Mouse (Mus musculus): ENCODE measurements around the gene Lmo7. TPM values are rescaled to one million over a fixed set of nuclear protein-coding genes. Genes with fewer than 3 reads are reported as not detected.

Gene Lmo7
- polyA plus RNA-seq, 1 experiment from 2014 or later = 11.6 TPM

- H3K9me3 ChIP-seq (ENCODE audit: control insufficient read depth, low read length) = no peaks in the 10 kb centered on the region
- H3K4me3 ChIP-seq (ENCODE audit: low read length) = no peak overlapping the region
- no peaks in the 10 kb centered on the region for H3K36me3 ChIP-seq (ENCODE audit: control insufficient read depth, insufficient read depth, low read length)
- H3K27ac ChIP-seq (ENCODE audit: low read depth, low read length) = peak overlapping the region; percentile 38; the same call in 1 of the 2 replicates
- H3K4me1 ChIP-seq (ENCODE audit: control insufficient read depth, insufficient read depth, low read length) = peaks cover 30% of the 10 kb centered on the region
- H3K27me3 ChIP-seq (ENCODE audit: control insufficient read depth, insufficient read depth, low read length) = no peaks in the 10 kb centered on the region
- no peak overlapping the region for H3K4me2 ChIP-seq (replicated peaks; ENCODE audit: low read depth, low read length)
- no peak for ATAC-seq (ENCODE audit: low FRiP score, low TSS enrichment)
- 59% methylated on average over 5 of the region's 5 CpGs for WGBS
- H3K9ac ChIP-seq (ENCODE audit: low read depth, low read length) = no peak overlapping the region
Observed at GRCm38 (mm10) chr14:101806058-101806457, 76.3 kb downstream of the Lmo7 start.

- H3K27ac ChIP-seq (ENCODE audit: low read depth, low read length) = peak overlapping the region; percentile 38; the same call in 1 of the 2 replicates
- H3K4me2 ChIP-seq (replicated peaks; ENCODE audit: low read depth, low read length) = no peak overlapping the region
- no peaks in the 10 kb centered on the region for H3K36me3 ChIP-seq (ENCODE audit: control insufficient read depth, insufficient read depth, low read length)
- no peak overlapping the region for H3K4me3 ChIP-seq (ENCODE audit: low read length)
- no peaks in the 10 kb centered on the region for H3K27me3 ChIP-seq (ENCODE audit: control insufficient read depth, insufficient read depth, low read length)
- WGBS = 59% methylated on average over 4 of the region's 4 CpGs
- no peak; the same call in 1 of the 2 replicates for ATAC-seq (ENCODE audit: low FRiP score, low TSS enrichment)
- H3K9me3 ChIP-seq (ENCODE audit: control insufficient read depth, low read length) = no peaks in the 10 kb centered on the region
- peaks cover 30% of the 10 kb centered on the region for H3K4me1 ChIP-seq (ENCODE audit: control insufficient read depth, insufficient read depth, low read length)
- no peak overlapping the region for H3K9ac ChIP-seq (ENCODE audit: low read depth, low read length)
Observed at GRCm38 (mm10) chr14:101806607-101807006, 76.8 kb downstream of the Lmo7 start.

- 86% methylated on average over 5 of the region's 5 CpGs for WGBS
- no peaks in the 10 kb centered on the region for H3K9me3 ChIP-seq (ENCODE audit: control insufficient read depth, low read length)
- H3K9ac ChIP-seq (ENCODE audit: low read depth, low read length) = no peak overlapping the region
- H3K4me3 ChIP-seq (ENCODE audit: low read length) = no peak overlapping the region
- H3K36me3 ChIP-seq (ENCODE audit: control insufficient read depth, insufficient read depth, low read length) = no peaks in the 10 kb centered on the region
- H3K27me3 ChIP-seq (ENCODE audit: control insufficient read depth, insufficient read depth, low read length) = no peaks in the 10 kb centered on the region
- no peak overlapping the region for H3K27ac ChIP-seq (ENCODE audit: low read depth, low read length)
- H3K4me1 ChIP-seq (ENCODE audit: control insufficient read depth, insufficient read depth, low read length) = no peaks in the 10 kb centered on the region
- ATAC-seq (ENCODE audit: low FRiP score, low TSS enrichment) = no peak
- no peak overlapping the region for H3K4me2 ChIP-seq (replicated peaks; ENCODE audit: low read depth, low read length)
Observed at GRCm38 (mm10) chr14:101816450-101816849, 86.7 kb downstream of the Lmo7 start.

GRCm38 (mm10) chr14:101822390-101822789 lies 92.6 kb downstream of the Lmo7 start:
- H3K9me3 ChIP-seq (ENCODE audit: control insufficient read depth, low read length) = no peaks in the 10 kb centered on the region
- 87% methylated on average over 6 of the region's 6 CpGs for WGBS
- H3K4me3 ChIP-seq (ENCODE audit: low read length) = no peak overlapping the region
- no peaks in the 10 kb centered on the region for H3K4me1 ChIP-seq (ENCODE audit: control insufficient read depth, insufficient read depth, low read length)
- H3K27me3 ChIP-seq (ENCODE audit: control insufficient read depth, insufficient read depth, low read length) = no peaks in the 10 kb centered on the region
- no peak overlapping the region for H3K4me2 ChIP-seq (replicated peaks; ENCODE audit: low read depth, low read length)
- no peaks in the 10 kb centered on the region for H3K36me3 ChIP-seq (ENCODE audit: control insufficient read depth, insufficient read depth, low read length)
- no peak overlapping the region for H3K27ac ChIP-seq (ENCODE audit: low read depth, low read length)
- no peak overlapping the region for H3K9ac ChIP-seq (ENCODE audit: low read depth, low read length)
- ATAC-seq (ENCODE audit: low FRiP score, low TSS enrichment) = no peak

GRCm38 (mm10) chr14:101822871-101823270 lies 93.1 kb downstream of the Lmo7 start:
- Histone ChIP-seq H3K27me3 (ENCODE audit: control insufficient read depth, insufficient read depth, low read length) (no peaks in the 10 kb centered on the region), H3K27ac (ENCODE audit: low read depth, low read length) (no peak overlapping the region), H3K9me3 (ENCODE audit: control insufficient read depth, low read length) (no peaks in the 10 kb centered on the region), H3K4me2 (replicated peaks; ENCODE audit: low read depth, low read length) (no peak overlapping the region), H3K4me3 (ENCODE audit: low read length) (no peak overlapping the region), H3K36me3 (ENCODE audit: control insufficient read depth, insufficient read depth, low read length) (no peaks in the 10 kb centered on the region), H3K9ac (ENCODE audit: low read depth, low read length) (no peak overlapping the region), H3K4me1 (ENCODE audit: control insufficient read depth, insufficient read depth, low read length) (no peaks in the 10 kb centered on the region)
- ATAC-seq (ENCODE audit: low FRiP score, low TSS enrichment) = no peak
- WGBS = 80% methylated on average over 4 of the region's 4 CpGs

GRCm38 (mm10) chr14:101829676-101830075 lies 99.9 kb downstream of the Lmo7 start:
- ATAC-seq (ENCODE audit: low FRiP score, low TSS enrichment) = no peak
- no peak overlapping the region for H3K4me3 ChIP-seq (ENCODE audit: low read length)
- no peaks in the 10 kb centered on the region for H3K9me3 ChIP-seq (ENCODE audit: control insufficient read depth, low read length)
- no peaks in the 10 kb centered on the region for H3K36me3 ChIP-seq (ENCODE audit: control insufficient read depth, insufficient read depth, low read length)
- no peak overlapping the region for H3K9ac ChIP-seq (ENCODE audit: low read depth, low read length)
- no peaks in the 10 kb centered on the region for H3K27me3 ChIP-seq (ENCODE audit: control insufficient read depth, insufficient read depth, low read length)
- H3K4me1 ChIP-seq (ENCODE audit: control insufficient read depth, insufficient read depth, low read length) = peaks cover 8% of the 10 kb centered on the region; the same call in 1 of the 2 replicates
- 51% methylated on average over 5 of the region's 5 CpGs for WGBS
- no peak overlapping the region for H3K27ac ChIP-seq (ENCODE audit: low read depth, low read length)
- no peak overlapping the region for H3K4me2 ChIP-seq (replicated peaks; ENCODE audit: low read depth, low read length)

- H3K9ac ChIP-seq (ENCODE audit: low read depth, low read length) = no peak overlapping the region
- no peaks in the 10 kb centered on the region for H3K9me3 ChIP-seq (ENCODE audit: control insufficient read depth, low read length)
- no peak overlapping the region for H3K4me2 ChIP-seq (replicated peaks; ENCODE audit: low read depth, low read length)
- no peaks in the 10 kb centered on the region for H3K27me3 ChIP-seq (ENCODE audit: control insufficient read depth, insufficient read depth, low read length)
- 51% methylated on average over 6 of the region's 6 CpGs for WGBS
- peaks cover 8% of the 10 kb centered on the region; the same call in 1 of the 2 replicates for H3K4me1 ChIP-seq (ENCODE audit: control insufficient read depth, insufficient read depth, low read length)
- H3K4me3 ChIP-seq (ENCODE audit: low read length) = no peak overlapping the region
- H3K27ac ChIP-seq (ENCODE audit: low read depth, low read length) = 0 out of 2 replicates have a peak overlapping the region, but pooled peaks have one; percentile 17
- H3K36me3 ChIP-seq (ENCODE audit: control insufficient read depth, insufficient read depth, low read length) = no peaks in the 10 kb centered on the region
- no peak for ATAC-seq (ENCODE audit: low FRiP score, low TSS enrichment)
Observed at GRCm38 (mm10) chr14:101830116-101830515, 100.4 kb downstream of the Lmo7 start.

- H3K36me3 ChIP-seq (ENCODE audit: control insufficient read depth, insufficient read depth, low read length) = no peaks in the 10 kb centered on the region
- no peak overlapping the region for H3K9ac ChIP-seq (ENCODE audit: low read depth, low read length)
- no peak overlapping the region for H3K4me3 ChIP-seq (ENCODE audit: low read length)
- no peak overlapping the region for H3K27ac ChIP-seq (ENCODE audit: low read depth, low read length)
- no peaks in the 10 kb centered on the region for H3K27me3 ChIP-seq (ENCODE audit: control insufficient read depth, insufficient read depth, low read length)
- 76% methylated on average over 3 of the region's 3 CpGs for WGBS
- peaks cover 8% of the 10 kb centered on the region; the same call in 1 of the 2 replicates for H3K4me1 ChIP-seq (ENCODE audit: control insufficient read depth, insufficient read depth, low read length)
- no peak overlapping the region for H3K4me2 ChIP-seq (replicated peaks; ENCODE audit: low read depth, low read length)
- ATAC-seq (ENCODE audit: low FRiP score, low TSS enrichment) = no peak
- H3K9me3 ChIP-seq (ENCODE audit: control insufficient read depth, low read length) = no peaks in the 10 kb centered on the region
Observed at GRCm38 (mm10) chr14:101834109-101834508, 104.4 kb downstream of the Lmo7 start.

GRCm38 (mm10) chr14:101836401-101836800 lies 106.6 kb downstream of the Lmo7 start:
- Histone ChIP-seq H3K27ac (ENCODE audit: low read depth, low read length) (no peak overlapping the region), H3K4me3 (ENCODE audit: low read length) (no peak overlapping the region), H3K4me2 (replicated peaks; ENCODE audit: low read depth, low read length) (no peak overlapping the region), H3K9me3 (ENCODE audit: control insufficient read depth, low read length) (no peaks in the 10 kb centered on the region), H3K9ac (ENCODE audit: low read depth, low read length) (no peak overlapping the region), H3K36me3 (ENCODE audit: control insufficient read depth, insufficient read depth, low read length) (no peaks in the 10 kb centered on the region), H3K27me3 (ENCODE audit: control insufficient read depth, insufficient read depth, low read length) (no peaks in the 10 kb centered on the region), H3K4me1 (ENCODE audit: control insufficient read depth, insufficient read depth, low read length) (0 out of 2 replicates have a peak, but pooled peaks cover 2% of the 10 kb centered on the region)
- 74% methylated on average over 2 of the region's 2 CpGs for WGBS
- ATAC-seq (ENCODE audit: low FRiP score, low TSS enrichment) = no peak

Data from kidney, embryonic 14.5 days (tissue).